ENCODE assay signal across 8 mouse cellular contexts in genomic region chr17:67352956-67353795, GRCm38 (mm10). TPM values are rescaled to one million over a fixed set of nuclear protein-coding genes. Genes with fewer than 3 reads are reported as not detected.
DNase-seq lines count a peak whose midpoint lies in the region; ATAC-seq and TF ChIP-seq lines count a peak whose summit lies in the region.

No protein-coding gene starts in this region.

- DNase-seq in urinary bladder, adult 2 months (ENCODE audit: low spot score), result peak; percentile 47
- DNase-seq in urinary bladder, postnatal 10 days (ENCODE audit: low spot score), result no peak
- DNase-seq in lung, embryonic 14.5 days, result peak; percentile 66

- H3K9ac ChIP-seq in embryonic facial prominence, embryonic 13.5 days, result peak overlapping the region; percentile 83
- H3K9ac ChIP-seq in heart, embryonic 11.5 days (ENCODE audit: low read depth, low read length), result peak overlapping the region; percentile 85
- peak overlapping the region; percentile 82 for H3K9ac ChIP-seq in kidney, embryonic 14.5 days (ENCODE audit: low read depth, low read length)
- H3K9ac ChIP-seq in lung, embryonic 14.5 days, result peak overlapping the region; percentile 86

- peaks cover 13% of the 10 kb centered on the region for H3K4me1 ChIP-seq in embryonic facial prominence, embryonic 13.5 days
- 0 out of 2 replicates have a peak, but pooled peaks cover 2% of the 10 kb centered on the region for H3K4me1 ChIP-seq in heart, embryonic 11.5 days (ENCODE audit: control insufficient read depth, insufficient read depth, low read length)
- H3K4me1 ChIP-seq in kidney, embryonic 14.5 days (ENCODE audit: control insufficient read depth, insufficient read depth, low read length), result no peaks in the 10 kb centered on the region; the same call in 1 of the 2 replicates
- H3K4me1 ChIP-seq in lung, embryonic 14.5 days (ENCODE audit: insufficient read depth), result peaks cover 10% of the 10 kb centered on the region; the same call in 1 of the 2 replicates
- H3K4me1 ChIP-seq in olfactory bulb, adult 2 months (ENCODE audit: control insufficient read depth, insufficient read depth, low read length), result no peaks in the 10 kb centered on the region

- H3K4me2 ChIP-seq in embryonic facial prominence, embryonic 13.5 days, result peak overlapping the region; percentile 87
- H3K4me2 ChIP-seq in heart, embryonic 11.5 days, result peak overlapping the region; percentile 88
- H3K4me2 ChIP-seq in kidney, embryonic 14.5 days (replicated peaks; ENCODE audit: low read depth, low read length), result peak overlapping the region; percentile 89
- H3K4me2 ChIP-seq in lung, embryonic 14.5 days, result peak overlapping the region; percentile 80

- no peaks in the 10 kb centered on the region for H3K9me3 ChIP-seq in embryonic facial prominence, embryonic 13.5 days
- no peaks in the 10 kb centered on the region for H3K9me3 ChIP-seq in heart, embryonic 11.5 days (replicated peaks; ENCODE audit: control insufficient read depth, low read length)
- H3K9me3 ChIP-seq in kidney, embryonic 14.5 days (ENCODE audit: control insufficient read depth, low read length), result no peaks in the 10 kb centered on the region
- H3K9me3 ChIP-seq in lung, embryonic 14.5 days (ENCODE audit: low read depth, low read length), result no peaks in the 10 kb centered on the region

- ATAC-seq in embryonic facial prominence, embryonic 13.5 days (ENCODE audit: insufficient number of reproducible peaks, insufficient read depth, low FRiP score, low TSS enrichment, low read depth), result peak; percentile 15
- ATAC-seq in heart, embryonic 11.5 days (replicated peaks; ENCODE audit: insufficient number of reproducible peaks, low FRiP score, low TSS enrichment), result peak; percentile 28; the same call in 1 of the 2 replicates
- ATAC-seq in kidney, embryonic 14.5 days (ENCODE audit: low FRiP score, low TSS enrichment), result peak; percentile 41
- ATAC-seq in lung, embryonic 14.5 days (ENCODE audit: insufficient read depth), result peak; percentile 23; the same call in 1 of the 2 replicates
- no peak for ATAC-seq in inflammation-experienced regulatory T-cells, adult 6 months

- no peak for TF ChIP-seq POLR2A in olfactory bulb, adult 2 months (IDR thresholded peaks at IDR 0.05; ENCODE audit: insufficient read depth, low read depth, low read length)

- H3K36me3 ChIP-seq in embryonic facial prominence, embryonic 13.5 days, result no peaks in the 10 kb centered on the region
- H3K36me3 ChIP-seq in heart, embryonic 11.5 days (ENCODE audit: control insufficient read depth, insufficient read depth, low read length), result no peaks in the 10 kb centered on the region
- H3K36me3 ChIP-seq in kidney, embryonic 14.5 days (ENCODE audit: control insufficient read depth, insufficient read depth, low read length), result no peaks in the 10 kb centered on the region
- H3K36me3 ChIP-seq in lung, embryonic 14.5 days (ENCODE audit: insufficient read depth), result no peaks in the 10 kb centered on the region

- peak overlapping the region; percentile 55; the same call in 1 of the 2 replicates for H3K27ac ChIP-seq in embryonic facial prominence, embryonic 13.5 days
- peak overlapping the region; percentile 63; the same call in 1 of the 2 replicates for H3K27ac ChIP-seq in heart, embryonic 11.5 days (ENCODE audit: low read depth, low read length)
- peak overlapping the region; percentile 51; the same call in 1 of the 2 replicates for H3K27ac ChIP-seq in kidney, embryonic 14.5 days (ENCODE audit: low read depth, low read length)
- peak overlapping the region; percentile 72 for H3K27ac ChIP-seq in lung, embryonic 14.5 days (ENCODE audit: low read depth)
- peak overlapping the region; percentile 89 for H3K27ac ChIP-seq in olfactory bulb, adult 2 months (ENCODE audit: insufficient read depth, low read depth, low read length)

- TF ChIP-seq CTCF in lung, embryonic 14.5 days (IDR thresholded peaks at IDR 0.05; ENCODE audit: low read depth), result no peak
- no peak for TF ChIP-seq CTCF in olfactory bulb, adult 2 months (IDR thresholded peaks at IDR 0.05; ENCODE audit: insufficient read depth, low read depth, low read length)

- H3K27me3 ChIP-seq in embryonic facial prominence, embryonic 13.5 days, result peaks cover 26% of the 10 kb centered on the region
- H3K27me3 ChIP-seq in heart, embryonic 11.5 days (ENCODE audit: control insufficient read depth, insufficient read depth, low read length), result 0 out of 2 replicates have a peak, but pooled peaks cover 3% of the 10 kb centered on the region
- no peaks in the 10 kb centered on the region for H3K27me3 ChIP-seq in kidney, embryonic 14.5 days (ENCODE audit: control insufficient read depth, insufficient read depth, low read length)
- H3K27me3 ChIP-seq in lung, embryonic 14.5 days (ENCODE audit: insufficient read depth, low read length), result peaks cover 5% of the 10 kb centered on the region; the same call in 1 of the 2 replicates

- 3% methylated on average over 50 of the region's 50 CpGs for WGBS in embryonic facial prominence, embryonic 13.5 days
- 5% methylated on average over 43 of the region's 50 CpGs for WGBS in heart, embryonic 11.5 days (ENCODE audit: insufficient replicate concordance)
- WGBS in kidney, embryonic 14.5 days, result 4% methylated on average over 49 of the region's 50 CpGs
- whole genome bisulfite sequencing in lung, embryonic 14.5 days, result 2% methylated on average over 50 of the region's 50 CpGs
- WGBS in olfactory bulb, adult 2 months, result 2% methylated on average over 50 of the region's 50 CpGs

- H3K4me3 ChIP-seq in embryonic facial prominence, embryonic 13.5 days, result peak overlapping the region; percentile 61
- peak overlapping the region; percentile 70 for H3K4me3 ChIP-seq in heart, embryonic 11.5 days (ENCODE audit: low read depth, low read length)
- H3K4me3 ChIP-seq in kidney, embryonic 14.5 days (ENCODE audit: low read length), result peak overlapping the region; percentile 51
- peak overlapping the region; percentile 69 for H3K4me3 ChIP-seq in lung, embryonic 14.5 days (ENCODE audit: low read depth, low read length)
- H3K4me3 ChIP-seq in olfactory bulb, adult 2 months (ENCODE audit: insufficient read depth, low read depth, low read length), result peak overlapping the region; percentile 87

RNA-seq across cellular contexts. Expression of gene Ptprm, which starts 1.1 kb away (rescaled TPM):
- polyA plus RNA-seq in urinary bladder, adult 2 months (2012; rRNA removed), result 15.0 and 20.1 TPM in 2 replicates
- polyA plus RNA-seq in embryonic facial prominence, embryonic 13.5 days (2015; fragmentation: Nextera tagmentation; extraction: Ambion mirVana), result 14.3 and 15.8 TPM in 2 replicates
- polyA plus RNA-seq in heart, embryonic 11.5 days (2014; fragmentation: Nextera tagmentation; extraction: Ambion mirVana), result 15.9 and 16.0 TPM in 2 replicates
- polyA plus RNA-seq in kidney, embryonic 14.5 days (2014; fragmentation: Nextera tagmentation; extraction: Ambion mirVana), result 15.4 and 22.6 TPM in 2 replicates
- polyA plus RNA-seq in lung, embryonic 14.5 days (2014; fragmentation: Nextera tagmentation; extraction: Ambion mirVana), result 42.6 and 45.4 TPM in 2 replicates
- not detected in 2 replicates for polyA plus RNA-seq in olfactory bulb, adult 2 months (2012; ENCODE audit: insufficient read depth, insufficient read length, low replicate concordance, missing spikeins)
- not detected for polyA plus RNA-seq in inflammation-experienced regulatory T-cells, adult 6 months (2017; shearing (Covaris generic))
